Mouse (Mus musculus) myocyte (in vitro differentiated cells): Measurements from ENCODE around the gene Ski. TPM values are rescaled to one million over a fixed set of nuclear protein-coding genes. Genes with fewer than 3 reads are reported as not detected.
A peak's percentile ranks its signal among the peaks of the same experiment; 100 is the strongest.

Experiments
- H3K27me3 ChIP-seq: one replicate; pipeline ENCODE4 v1.6.1; 2011; ENCODE audit not compliant: control insufficient read depth, insufficient read depth, insufficient read length
- H3K36me3 ChIP-seq: one replicate; pipeline ENCODE4 v1.6.1; 2011; ENCODE audit not compliant: control insufficient read depth, insufficient read depth
- H3K4me2 ChIP-seq: one replicate; pipeline ENCODE4 v1.6.1; 2011; ENCODE audit warnings: low read depth, control low read depth
- H3K4me3 ChIP-seq: one replicate; pipeline ENCODE4 v1.5.1; 2011; ENCODE audit warnings: mild to moderate bottlenecking, control low read depth, moderate library complexity
- H3K79me2 ChIP-seq: one replicate; pipeline ENCODE4 v1.6.1; 2011; ENCODE audit not compliant: control insufficient read depth, insufficient read depth
- H3ac ChIP-seq: one replicate; pipeline ENCODE4 v1.6.1; 2011; ENCODE audit not compliant: control insufficient read depth, insufficient read length
- CEBPB ChIP-seq: IDR thresholded peaks from 2 replicates; pipeline ENCODE4 v1.6.1; 2011; ENCODE audit warnings: mild to moderate bottlenecking, moderate library complexity; ENCODE audit not compliant: poor library complexity, insufficient read depth, severe bottlenecking
- E2F4 ChIP-seq: IDR thresholded peaks from one replicate; pipeline ENCODE4 v1.6.1; 2011; ENCODE audit warnings: mild to moderate bottlenecking, control low read depth, moderate library complexity; ENCODE audit not compliant: insufficient read depth
- MAX ChIP-seq: IDR thresholded peaks from one replicate; pipeline ENCODE4 v1.6.1; 2011; ENCODE audit warnings: low read depth, mild to moderate bottlenecking, control low read depth
- MYOD1 ChIP-seq, 3 experiments: IDR thresholded peaks; one replicate each; pipeline ENCODE4 v1.6.1; 2011; ENCODE audit warnings: control low read depth in 2 of 3, low read depth in 2 of 3, mild to moderate bottlenecking in 2 of 3, moderate library complexity in 1 of 3; ENCODE audit not compliant: insufficient read length in 2 of 3, control insufficient read depth in 1 of 3
- MYOG ChIP-seq, 3 experiments: IDR thresholded peaks; one replicate each; pipeline ENCODE4 v1.6.1; 2011; ENCODE audit warnings: control low read depth in 2 of 3, low read depth in 2 of 3, mild to moderate bottlenecking in 2 of 3; ENCODE audit not compliant: insufficient read length in 2 of 3, control insufficient read depth in 1 of 3, insufficient read depth in 1 of 3
- POLR2A ChIP-seq: IDR thresholded peaks from one replicate; pipeline ENCODE4 v1.6.1; 2011; ENCODE audit warnings: low read depth, mild to moderate bottlenecking, control low read depth, moderate library complexity; ENCODE audit not compliant: insufficient read length
- POLR2AphosphoS2 ChIP-seq: IDR thresholded peaks from one replicate; pipeline ENCODE4 v1.6.1; 2011; ENCODE audit warnings: low read depth, control low read depth; ENCODE audit not compliant: insufficient read length
- REST ChIP-seq: IDR thresholded peaks from one replicate; pipeline ENCODE4 v1.6.1; 2011; ENCODE audit warnings: mild to moderate bottlenecking, control low read depth, moderate library complexity; ENCODE audit not compliant: insufficient read depth, insufficient read length
- SRF ChIP-seq: IDR thresholded peaks from one replicate; pipeline ENCODE4 v1.6.1; 2011; ENCODE audit warnings: low read depth; ENCODE audit not compliant: control insufficient read depth, insufficient read length
- TCF12 ChIP-seq: IDR thresholded peaks from one replicate; pipeline ENCODE4 v1.6.1; 2011; ENCODE audit warnings: mild to moderate bottlenecking, control low read depth; ENCODE audit not compliant: poor library complexity, insufficient read depth, severe bottlenecking
- TCF3 ChIP-seq: IDR thresholded peaks from one replicate; pipeline ENCODE4 v1.6.1; 2011; ENCODE audit warnings: low read depth, control low read depth; ENCODE audit not compliant: insufficient read length
- USF1 ChIP-seq: IDR thresholded peaks from one replicate; pipeline ENCODE4 v1.6.1; 2011; ENCODE audit warnings: low read depth, mild to moderate bottlenecking, control low read depth, moderate library complexity
- polyA plus RNA-seq: library from polyadenylated mRNA; unstranded; fragments of >200 nt; fragmentation: generic; extraction: Trizol; gene quantifications from one replicate; pipeline ENCODE4 v1.2.1, GENCODE M21; 2012; ENCODE audit warnings: missing spikeins

The Ski gene
- polyA plus RNA-seq, 1 experiment, result 54.5 TPM

- H3K27me3 ChIP-seq, result no peaks in the 10 kb centered on the region
- no peak overlapping the region for H3K4me3 ChIP-seq
- H3K79me2 ChIP-seq, result peaks cover 9% of the 10 kb centered on the region
- H3K36me3 ChIP-seq, result no peaks in the 10 kb centered on the region
- no peak overlapping the region for H3ac ChIP-seq
- no peak overlapping the region for H3K4me2 ChIP-seq
- TF ChIP-seq E2F4 (no peak), MYOD1 (IDR thresholded peaks at IDR 0.05; ENCODE audit: control insufficient read depth in 1 of 3, insufficient read length in 2 of 3, low read depth in 2 of 3) (peak in 2 of 3 experiments; percentile 53 to 80), USF1 (no peak), TCF3 (no peak), TCF12 (no peak), POLR2AphosphoS2 (no peak), MYOG (IDR thresholded peaks at IDR 0.05; ENCODE audit: control insufficient read depth in 1 of 3, insufficient read depth in 1 of 3, insufficient read length in 2 of 3, low read depth in 2 of 3) (peak in 2 of 3 experiments; percentile 35 to 61), POLR2A (no peak)
Measured at GRCm38 (mm10) chr4:155246691-155247105, 24.3 kb upstream of the Ski start.

GRCm38 (mm10) chr4:155245770-155246492, 23.5 kb upstream of the Ski start:
- TF ChIP-seq USF1 (no peak), REST (no peak), POLR2AphosphoS2 (no peak), POLR2A (no peak), SRF (no peak), E2F4 (no peak), CEBPB (no peak), MYOD1 (IDR thresholded peaks at IDR 0.05; ENCODE audit: control insufficient read depth in 1 of 3, insufficient read length in 2 of 3, low read depth in 2 of 3) (no peak), MAX (no peak), TCF3 (no peak), MYOG (IDR thresholded peaks at IDR 0.05; ENCODE audit: control insufficient read depth in 1 of 3, insufficient read depth in 1 of 3, insufficient read length in 2 of 3, low read depth in 2 of 3) (no peak), TCF12 (no peak)
- no peak overlapping the region for H3ac ChIP-seq
- H3K4me3 ChIP-seq, result no peak overlapping the region
- no peaks in the 10 kb centered on the region for H3K27me3 ChIP-seq
- peak overlapping the region; percentile 14 for H3K4me2 ChIP-seq
- H3K79me2 ChIP-seq, result peaks cover 3% of the 10 kb centered on the region
- H3K36me3 ChIP-seq, result no peaks in the 10 kb centered on the region

DNA sequence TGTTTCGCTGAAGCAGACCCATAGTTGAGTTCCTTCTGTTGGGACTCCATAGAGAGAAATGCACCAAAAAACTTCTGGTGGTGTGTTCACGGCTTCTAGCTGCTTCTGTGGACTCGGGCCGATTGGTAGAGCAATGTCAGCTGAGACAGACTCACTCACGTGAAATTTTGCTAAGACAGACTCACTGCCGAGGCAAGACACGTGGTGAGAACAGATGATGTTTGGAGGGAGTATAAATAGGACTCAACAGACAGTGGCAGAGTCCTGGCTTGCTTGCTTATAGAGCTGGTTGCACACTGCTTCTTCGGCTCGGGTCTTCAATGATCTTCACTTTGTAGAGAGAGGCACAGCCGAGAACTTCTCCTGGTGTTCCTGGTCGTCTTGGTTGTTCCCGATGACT, 20.8 kb upstream of the Ski start:
- no peak for TF ChIP-seq USF1
- TF ChIP-seq SRF, result no peak
- TF ChIP-seq REST, result no peak
- TF ChIP-seq TCF12, result no peak
- no peak for TF ChIP-seq CEBPB
- TF ChIP-seq MAX, result no peak
- TF ChIP-seq E2F4, result no peak
- no peak for TF ChIP-seq MYOD1 (IDR thresholded peaks at IDR 0.05; ENCODE audit: control insufficient read depth in 1 of 3, insufficient read length in 2 of 3, low read depth in 2 of 3)
- TF ChIP-seq POLR2A, result no peak
- no peak for TF ChIP-seq MYOG (IDR thresholded peaks at IDR 0.05; ENCODE audit: control insufficient read depth in 1 of 3, insufficient read depth in 1 of 3, insufficient read length in 2 of 3, low read depth in 2 of 3)
- TF ChIP-seq POLR2AphosphoS2, result no peak
- TF ChIP-seq TCF3, result no peak
- H3K4me3 ChIP-seq, result no peak overlapping the region
- H3ac ChIP-seq, result no peak overlapping the region
- no peak overlapping the region for H3K4me2 ChIP-seq
- no peaks in the 10 kb centered on the region for H3K27me3 ChIP-seq
- no peaks in the 10 kb centered on the region for H3K36me3 ChIP-seq
- no peaks in the 10 kb centered on the region for H3K79me2 ChIP-seq

GRCm38 (mm10) chr4:155242292-155242691, 19.9 kb upstream of the Ski start:
- no peak overlapping the region for H3K4me3 ChIP-seq
- TF ChIP-seq POLR2AphosphoS2 (no peak), MAX (no peak), TCF12 (no peak), CEBPB (no peak), MYOG (IDR thresholded peaks at IDR 0.05; ENCODE audit: control insufficient read depth in 1 of 3, insufficient read depth in 1 of 3, insufficient read length in 2 of 3, low read depth in 2 of 3) (no peak), MYOD1 (IDR thresholded peaks at IDR 0.05; ENCODE audit: control insufficient read depth in 1 of 3, insufficient read length in 2 of 3, low read depth in 2 of 3) (no peak), E2F4 (no peak), USF1 (no peak), SRF (no peak), TCF3 (no peak), POLR2A (no peak), REST (no peak)
- no peak overlapping the region for H3ac ChIP-seq
- H3K27me3 ChIP-seq, result no peaks in the 10 kb centered on the region
- no peak overlapping the region for H3K4me2 ChIP-seq
- no peaks in the 10 kb centered on the region for H3K79me2 ChIP-seq
- no peaks in the 10 kb centered on the region for H3K36me3 ChIP-seq
